Mouse (Mus musculus): Measurements from ENCODE around the gene Abcc10. TPM values are rescaled to one million over a fixed set of nuclear protein-coding genes. Genes with fewer than 3 reads are reported as not detected.

Gene Abcc10
- polyA plus RNA-seq, 1 experiment from 2014 or later: 7.5 TPM

DNA sequence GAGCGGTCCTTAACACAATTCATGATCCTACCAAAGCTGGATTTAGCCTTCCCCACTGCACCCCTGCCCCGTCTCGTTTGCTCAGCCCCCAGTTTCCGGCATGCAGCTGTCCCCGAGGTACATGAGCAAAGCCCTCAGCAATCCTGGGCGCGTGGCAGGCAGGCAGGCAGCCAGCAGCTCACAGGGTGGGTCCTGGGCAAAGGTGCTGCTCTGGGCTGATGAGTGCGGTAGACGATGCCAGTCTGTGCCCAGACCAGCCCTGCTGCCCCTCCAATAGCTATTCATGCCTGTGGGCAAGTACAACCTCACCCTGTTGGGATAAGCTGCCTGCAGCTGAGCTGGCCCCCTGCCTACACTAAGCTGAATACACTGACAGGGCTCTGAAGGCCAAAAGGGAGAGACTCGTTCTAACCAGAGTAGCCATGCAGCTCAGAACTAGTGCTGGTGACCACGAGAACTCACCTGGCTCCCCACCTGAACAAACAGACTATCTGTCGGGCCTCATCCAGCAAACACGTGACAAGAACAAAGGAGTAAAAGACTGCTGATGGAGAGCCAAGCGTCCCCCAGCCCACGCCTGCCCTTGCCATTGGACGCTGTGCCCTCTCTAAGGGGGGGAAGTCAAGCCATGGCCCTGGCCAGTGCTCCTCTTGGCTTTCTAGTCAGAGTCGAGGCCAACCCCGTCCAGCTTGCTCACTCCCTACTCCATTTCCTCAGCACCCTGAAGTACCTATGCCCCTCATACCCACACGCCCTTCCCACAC, 58.2 kb downstream of the Abcc10 start:
- ATAC-seq (ENCODE audit: low FRiP score, low read depth): no peak

DNA sequence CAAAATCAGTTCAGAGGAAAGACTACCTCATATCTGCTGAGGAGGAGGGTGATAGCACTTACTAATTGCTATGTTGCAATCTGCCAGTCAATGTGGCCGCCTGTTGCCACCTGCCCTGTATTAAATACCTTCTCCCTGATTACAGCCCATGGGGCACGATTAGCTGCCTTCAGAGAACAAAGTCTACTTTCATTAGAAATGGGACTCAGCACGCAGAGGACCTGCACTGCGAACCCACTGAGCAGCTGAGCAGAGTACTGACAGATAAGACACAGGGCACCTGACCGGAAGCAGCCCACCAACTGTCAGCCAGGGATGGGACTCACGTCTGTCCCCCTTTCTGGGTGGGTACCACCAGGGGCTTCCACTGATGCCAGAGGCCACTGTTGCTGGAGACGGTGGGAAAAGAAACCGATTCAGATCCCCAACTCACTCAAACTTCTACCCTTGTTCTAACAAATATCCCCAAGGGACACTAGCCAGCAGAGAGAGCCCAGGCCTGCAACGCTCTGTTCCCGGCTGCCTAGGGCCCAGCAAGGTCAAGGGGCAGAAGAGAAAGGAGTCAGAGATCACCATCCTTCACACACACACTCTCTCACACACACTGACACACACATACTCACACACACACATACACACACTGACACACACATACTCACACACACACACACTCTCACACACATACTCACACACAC, 60.0 kb downstream of the Abcc10 start:
- Histone ChIP-seq H3K4me2 (replicated peaks) (no peak overlapping the region), H3K4me1 (peaks cover 14% of the 10 kb centered on the region), H3K36me3 (peaks cover 92% of the 10 kb centered on the region), H3K27ac (no peak overlapping the region), H3K27me3 (no peaks in the 10 kb centered on the region), H3K4me3 (no peak overlapping the region), H3K9me3 (no peaks in the 10 kb centered on the region), H3K9ac (no peak overlapping the region)
- WGBS: 73% methylated on average over 10 of the region's 10 CpGs
- ATAC-seq (ENCODE audit: low FRiP score, low read depth): no peak

More for the DNA sequence above, 58.2 kb downstream of the Abcc10 start:
- Histone ChIP-seq H3K4me1 (peaks cover 29% of the 10 kb centered on the region), H3K27me3 (no peaks in the 10 kb centered on the region), H3K36me3 (peaks cover 88% of the 10 kb centered on the region), H3K27ac (peak overlapping the region; percentile 17; the same call in 1 of the 2 replicates), H3K9me3 (no peaks in the 10 kb centered on the region), H3K9ac (peak overlapping the region; percentile 4; the same call in 1 of the 2 replicates), H3K4me3 (no peak overlapping the region), H3K4me2 (replicated peaks) (no peak overlapping the region)
- WGBS: 84% methylated on average over 19 of the region's 19 CpGs

- H3K27me3 ChIP-seq: no peaks in the 10 kb centered on the region
- peaks cover 93% of the 10 kb centered on the region for H3K36me3 ChIP-seq
- no peak overlapping the region for H3K4me2 ChIP-seq (replicated peaks)
- H3K9me3 ChIP-seq: no peaks in the 10 kb centered on the region
- peak overlapping the region; percentile 22; the same call in 1 of the 2 replicates for H3K27ac ChIP-seq
- peaks cover 8% of the 10 kb centered on the region for H3K4me1 ChIP-seq
- no peak for ATAC-seq (ENCODE audit: low FRiP score, low read depth)
- 79% methylated on average over 7 of the region's 7 CpGs for WGBS
- H3K4me3 ChIP-seq: no peak overlapping the region
- no peak overlapping the region for H3K9ac ChIP-seq
Measured at GRCm38 (mm10) chr17:46267511-46267910, 60.6 kb downstream of the Abcc10 start.

GRCm38 (mm10) chr17:46266986-46267385, 61.2 kb downstream of the Abcc10 start:
- no peaks in the 10 kb centered on the region for H3K9me3 ChIP-seq
- H3K36me3 ChIP-seq: peaks cover 95% of the 10 kb centered on the region
- 59% methylated on average over 6 of the region's 6 CpGs for WGBS
- H3K27ac ChIP-seq: peak overlapping the region; percentile 58; the same call in 1 of the 2 replicates
- H3K4me1 ChIP-seq: peaks cover 4% of the 10 kb centered on the region; the same call in 1 of the 2 replicates
- no peak overlapping the region for H3K4me3 ChIP-seq
- H3K27me3 ChIP-seq: no peaks in the 10 kb centered on the region
- H3K9ac ChIP-seq: no peak overlapping the region
- no peak for ATAC-seq (ENCODE audit: low FRiP score, low read depth)
- H3K4me2 ChIP-seq (replicated peaks): no peak overlapping the region

DNA sequence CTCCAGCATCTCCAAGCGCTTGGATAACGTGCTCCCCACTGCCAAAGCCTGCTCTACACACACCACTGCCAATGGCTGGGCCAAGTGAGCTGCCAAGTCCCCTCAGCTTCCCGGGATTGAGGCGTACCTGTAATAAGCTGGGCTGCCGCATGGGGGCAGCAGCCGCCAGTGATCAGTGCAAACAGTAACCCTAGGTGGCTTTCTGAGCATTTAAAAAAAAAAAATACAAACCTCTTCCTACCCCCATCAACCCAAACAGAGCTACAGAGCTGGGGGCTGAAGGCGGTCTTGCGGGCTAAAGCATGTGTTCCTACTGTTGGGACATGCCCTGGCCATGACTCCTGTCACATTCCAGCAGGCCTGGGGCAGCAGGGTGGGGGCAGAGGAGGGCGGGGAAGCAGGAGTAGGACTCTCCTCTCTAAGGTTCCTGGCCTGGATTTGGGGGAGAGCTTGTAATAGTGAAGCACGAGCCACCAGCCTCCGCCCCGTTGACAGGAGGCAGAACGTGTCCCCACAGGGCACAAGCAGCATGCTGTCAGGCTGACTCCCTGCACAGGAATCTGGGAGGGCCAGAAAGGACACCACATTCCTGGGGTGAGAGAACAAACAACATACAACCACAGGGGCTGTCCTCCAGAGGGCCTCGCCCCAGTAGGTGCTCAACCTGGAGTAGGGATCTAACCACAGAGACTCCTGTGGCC, 62.1 kb downstream of the Abcc10 start:
- no peak overlapping the region for H3K4me2 ChIP-seq (replicated peaks)
- WGBS: 26% methylated on average over 14 of the region's 14 CpGs
- no peak overlapping the region for H3K9ac ChIP-seq
- no peak overlapping the region for H3K4me3 ChIP-seq
- ATAC-seq (ENCODE audit: low FRiP score, low read depth): peak; percentile 52
- H3K27ac ChIP-seq: peak overlapping the region; percentile 58; the same call in 1 of the 2 replicates
- H3K36me3 ChIP-seq: peaks cover 95% of the 10 kb centered on the region
- peaks cover 4% of the 10 kb centered on the region; the same call in 1 of the 2 replicates for H3K4me1 ChIP-seq
- no peaks in the 10 kb centered on the region for H3K27me3 ChIP-seq
- H3K9me3 ChIP-seq: no peaks in the 10 kb centered on the region

DNA sequence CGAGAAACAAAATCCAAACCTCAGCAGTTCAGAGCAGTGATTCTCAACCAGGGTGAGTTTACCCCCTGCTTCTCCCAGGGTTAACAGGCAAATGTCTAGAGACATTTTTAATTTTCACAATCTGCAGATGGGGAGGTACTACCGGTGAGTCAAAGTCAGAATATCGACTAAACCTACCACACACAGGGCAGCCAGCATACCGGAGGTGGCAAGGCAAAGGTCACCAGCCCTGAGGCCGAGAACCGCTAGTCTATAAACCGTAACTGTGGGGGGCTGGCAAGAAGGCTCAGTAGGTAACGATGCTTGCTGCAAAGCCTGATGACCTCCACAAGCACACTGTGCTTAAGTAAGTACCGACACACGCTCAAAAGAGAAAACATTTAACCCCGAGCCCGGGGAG, 62.6 kb downstream of the Abcc10 start:
- ATAC-seq (ENCODE audit: low FRiP score, low read depth): no peak
- Histone ChIP-seq H3K27ac (no peak overlapping the region), H3K4me1 (peaks cover 4% of the 10 kb centered on the region; the same call in 1 of the 2 replicates), H3K36me3 (peaks cover 95% of the 10 kb centered on the region), H3K4me2 (replicated peaks) (no peak overlapping the region), H3K9ac (0 out of 2 replicates have a peak overlapping the region, but pooled peaks have one; percentile 25), H3K27me3 (no peaks in the 10 kb centered on the region), H3K4me3 (no peak overlapping the region), H3K9me3 (no peaks in the 10 kb centered on the region)
- 66% methylated on average over 12 of the region's 12 CpGs for WGBS

DNA sequence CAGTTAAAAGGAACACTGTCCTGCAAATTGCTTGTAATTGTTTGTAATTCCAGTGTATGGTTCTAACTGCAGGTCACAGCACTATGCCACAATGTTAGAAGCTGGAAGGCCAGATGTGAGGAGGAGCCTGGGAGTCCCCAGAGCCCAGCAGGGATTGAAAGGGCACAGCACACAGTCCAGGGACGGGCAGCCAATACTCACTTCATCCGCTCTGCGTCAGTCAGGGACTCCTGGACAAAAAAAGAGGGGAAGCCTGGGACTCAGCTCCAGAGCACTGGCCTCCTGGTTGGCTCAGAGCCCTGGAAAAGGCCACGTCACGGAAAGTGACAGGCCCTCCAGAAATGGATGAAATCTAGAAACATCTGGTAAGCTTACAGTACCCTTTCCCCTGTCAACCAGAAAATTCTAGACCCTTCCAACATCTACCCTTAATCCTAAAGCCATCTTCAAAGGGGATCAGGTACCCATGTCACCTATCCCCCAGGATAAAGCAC, 65.9 kb downstream of the Abcc10 start:
- H3K36me3 ChIP-seq: peaks cover 99% of the 10 kb centered on the region
- H3K4me3 ChIP-seq: no peak overlapping the region
- no peaks in the 10 kb centered on the region for H3K27me3 ChIP-seq
- ATAC-seq (ENCODE audit: low FRiP score, low read depth): no peak
- H3K4me2 ChIP-seq (replicated peaks): no peak overlapping the region
- no peak overlapping the region for H3K27ac ChIP-seq
- WGBS: 92% methylated on average over 5 of the region's 5 CpGs
- no peak overlapping the region; the same call in 1 of the 2 replicates for H3K9ac ChIP-seq
- no peaks in the 10 kb centered on the region for H3K9me3 ChIP-seq
- peaks cover 4% of the 10 kb centered on the region; the same call in 1 of the 2 replicates for H3K4me1 ChIP-seq

GRCm38 (mm10) chr17:46259675-46260074, 68.5 kb downstream of the Abcc10 start:
- Histone ChIP-seq H3K9me3 (no peaks in the 10 kb centered on the region), H3K27ac (no peak overlapping the region), H3K27me3 (peaks cover 23% of the 10 kb centered on the region), H3K4me2 (replicated peaks) (no peak overlapping the region), H3K4me3 (no peak overlapping the region), H3K9ac (0 out of 2 replicates have a peak overlapping the region, but pooled peaks have one; percentile 19), H3K36me3 (peaks cover 84% of the 10 kb centered on the region), H3K4me1 (peaks cover 2% of the 10 kb centered on the region; the same call in 1 of the 2 replicates)
- 93% methylated on average over 17 of the region's 17 CpGs for WGBS
- ATAC-seq (ENCODE audit: low FRiP score, low read depth): no peak

DNA sequence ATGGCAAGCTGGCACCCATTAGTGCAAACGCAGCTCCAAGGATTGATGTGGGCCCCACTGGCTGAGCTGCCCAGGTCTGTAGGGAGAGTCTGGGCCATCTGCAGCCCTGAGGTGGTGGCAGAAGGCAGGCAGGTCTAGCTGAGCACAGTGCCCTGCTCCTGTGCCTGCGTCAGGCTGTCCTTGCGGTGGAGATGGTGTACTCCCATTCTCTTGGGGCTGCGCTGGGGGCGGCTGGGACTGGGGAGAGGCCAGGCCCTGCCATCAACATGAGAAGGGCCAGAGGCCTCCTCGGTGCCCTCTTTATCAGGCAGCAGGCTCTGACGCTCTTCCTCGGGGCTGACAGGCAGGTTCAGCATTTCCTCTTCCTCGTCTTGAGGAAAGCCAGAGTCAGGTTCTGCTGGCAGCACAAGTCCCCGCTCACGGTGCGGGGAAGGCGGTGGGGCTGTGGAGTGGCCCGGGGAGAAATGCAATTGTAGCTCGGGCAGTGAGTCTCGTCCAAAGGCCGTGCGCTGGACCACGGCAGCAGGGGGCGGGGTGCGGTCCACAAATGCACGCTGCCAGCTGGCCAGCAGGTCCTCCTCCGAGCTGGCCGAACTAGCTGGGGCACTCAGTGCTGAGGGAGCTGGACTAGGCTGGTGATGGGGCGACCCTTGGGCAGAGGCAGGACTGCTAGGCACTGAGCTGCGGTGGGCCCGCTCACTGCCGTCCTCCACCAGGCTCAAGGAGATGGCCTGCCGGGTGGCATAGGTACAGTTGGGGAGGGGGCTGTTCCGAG, 69.7 kb downstream of the Abcc10 start:
- Histone ChIP-seq H3K36me3 (peaks cover 72% of the 10 kb centered on the region), H3K4me3 (no peak overlapping the region), H3K4me1 (peaks cover 9% of the 10 kb centered on the region), H3K4me2 (replicated peaks) (no peak overlapping the region), H3K27me3 (peaks cover 31% of the 10 kb centered on the region), H3K27ac (no peak overlapping the region), H3K9me3 (no peaks in the 10 kb centered on the region), H3K9ac (no peak overlapping the region)
- WGBS: 88% methylated on average over 30 of the region's 30 CpGs
- no peak for ATAC-seq (ENCODE audit: low FRiP score, low read depth)

- 28% methylated on average over 6 of the region's 6 CpGs for WGBS
- peaks cover 31% of the 10 kb centered on the region for H3K27me3 ChIP-seq
- no peak overlapping the region for H3K27ac ChIP-seq
- no peak overlapping the region for H3K9ac ChIP-seq
- no peaks in the 10 kb centered on the region for H3K9me3 ChIP-seq
- peak overlapping the region; percentile 100 for H3K4me2 ChIP-seq (replicated peaks)
- ATAC-seq (ENCODE audit: low FRiP score, low read depth): no peak
- H3K4me3 ChIP-seq: no peak overlapping the region; the same call in 1 of the 2 replicates
- H3K36me3 ChIP-seq: peaks cover 63% of the 10 kb centered on the region
- H3K4me1 ChIP-seq: peaks cover 13% of the 10 kb centered on the region
Measured at GRCm38 (mm10) chr17:46255147-46255546, 73.0 kb downstream of the Abcc10 start.

DNA sequence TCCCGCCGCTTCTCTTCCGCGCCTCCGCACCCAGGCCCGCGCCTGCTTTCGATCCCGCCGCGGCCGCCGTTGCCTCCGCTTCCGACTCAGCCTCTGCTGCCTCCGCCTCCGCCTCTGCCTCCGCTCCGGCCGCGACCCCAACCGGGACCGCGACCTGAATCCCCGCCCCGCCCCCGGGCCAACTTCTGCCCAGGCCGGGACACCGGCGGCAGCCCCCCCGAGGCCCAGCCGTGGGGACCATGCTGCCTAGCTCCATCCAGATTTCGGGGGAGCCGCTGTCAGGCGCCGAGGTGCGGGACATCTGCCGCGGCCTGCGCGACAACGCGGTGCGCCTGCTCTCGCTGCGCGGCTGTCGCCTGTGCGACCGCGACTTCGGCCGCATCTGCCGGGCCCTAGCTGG, 74.0 kb downstream of the Abcc10 start:
- H3K27me3 ChIP-seq: peaks cover 31% of the 10 kb centered on the region
- H3K4me3 ChIP-seq: peak overlapping the region; percentile 74
- no peaks in the 10 kb centered on the region for H3K9me3 ChIP-seq
- H3K4me2 ChIP-seq (replicated peaks): peak overlapping the region; percentile 100
- H3K4me1 ChIP-seq: peaks cover 19% of the 10 kb centered on the region
- H3K27ac ChIP-seq: no peak overlapping the region
- peaks cover 63% of the 10 kb centered on the region for H3K36me3 ChIP-seq
- peak; percentile 30 for ATAC-seq (ENCODE audit: low FRiP score, low read depth)
- WGBS: under 1% methylated on average over 45 of the region's 54 CpGs
- H3K9ac ChIP-seq: peak overlapping the region; percentile 69
